Mouse (Mus musculus) forebrain, embryonic 12.5 days (tissue): ENCODE measurements around the gene Ccdc88c. TPM values are rescaled to one million over a fixed set of nuclear protein-coding genes. Genes with fewer than 3 reads are reported as not detected.

ENCODE experiments used
- ATAC-seq: fragments of 200-750 bp; cut with Nextera tagmentation; 2 replicates; pipeline ENCODE4 v1.8.0; 2017; ENCODE audit warnings: moderate TSS enrichment; ENCODE audit not compliant: low FRiP score
- H3K27ac ChIP-seq: fragments of 300-500 bp; sonication (generic); 2 replicates; pipeline ENCODE4 v1.5.1; 2016; ENCODE audit warnings: mild to moderate bottlenecking
- H3K27me3 ChIP-seq: fragments of 300-500 bp; sonication (generic); 2 replicates; pipeline ENCODE4 v1.6.1; 2016; ENCODE audit warnings: mild to moderate bottlenecking
- H3K36me3 ChIP-seq: fragments of 300-500 bp; sonication (generic); replicated peaks from 2 replicates; pipeline ENCODE4 v1.6.1; 2016; ENCODE audit warnings: mild to moderate bottlenecking
- H3K4me1 ChIP-seq: fragments of 300-500 bp; sonication (generic); 2 replicates; pipeline ENCODE4 v1.6.1; 2016
- H3K4me2 ChIP-seq: fragments of 300-500 bp; sonication (generic); 2 replicates; pipeline ENCODE4 v1.6.1; 2016; ENCODE audit warnings: mild to moderate bottlenecking, moderate library complexity
- H3K4me3 ChIP-seq: fragments of 300-500 bp; sonication (generic); replicated peaks from 2 replicates; pipeline ENCODE4 v1.5.1; 2016; ENCODE audit warnings: mild to moderate bottlenecking
- H3K9ac ChIP-seq: fragments of 300-500 bp; sonication (generic); 2 replicates; pipeline ENCODE4 v1.6.1; 2016; ENCODE audit warnings: mild to moderate bottlenecking
- H3K9me3 ChIP-seq: fragments of 300-500 bp; sonication (generic); 2 replicates; pipeline ENCODE4 v1.6.1; 2016
- WGBS: fragments of 180-500 bp; shearing (Covaris S2); methylation state at CpG from one replicate; pipeline ENCODE4 v1.1.7; 2016; 5-methylcytosine and 5-hydroxymethylcytosine counted together
- polyA plus RNA-seq: library from polyadenylated mRNA; unstranded; fragments of >200 nt; fragmentation: Nextera tagmentation; extraction: Ambion mirVana; gene quantifications from 2 replicates; pipeline ENCODE4 v1.2.1, GENCODE M21; 2016

The Ccdc88c gene
- polyA plus RNA-seq, 1 experiment from 2014 or later = 28.8 TPM

- Histone ChIP-seq H3K9me3 (no peaks in the 10 kb centered on the region), H3K4me2 (no peak overlapping the region), H3K4me3 (no peak overlapping the region), H3K27ac (no peak overlapping the region), H3K36me3 (no peaks in the 10 kb centered on the region; the same call in 1 of the 2 replicates), H3K9ac (no peak overlapping the region), H3K27me3 (no peaks in the 10 kb centered on the region), H3K4me1 (peaks cover 67% of the 10 kb centered on the region)
- 82% methylated on average over 7 of the region's 7 CpGs for WGBS
- no peak for ATAC-seq
These were observed 36.4 kb downstream of the Ccdc88c start for GRCm38 (mm10) chr12:100992505-100992904.

DNA sequence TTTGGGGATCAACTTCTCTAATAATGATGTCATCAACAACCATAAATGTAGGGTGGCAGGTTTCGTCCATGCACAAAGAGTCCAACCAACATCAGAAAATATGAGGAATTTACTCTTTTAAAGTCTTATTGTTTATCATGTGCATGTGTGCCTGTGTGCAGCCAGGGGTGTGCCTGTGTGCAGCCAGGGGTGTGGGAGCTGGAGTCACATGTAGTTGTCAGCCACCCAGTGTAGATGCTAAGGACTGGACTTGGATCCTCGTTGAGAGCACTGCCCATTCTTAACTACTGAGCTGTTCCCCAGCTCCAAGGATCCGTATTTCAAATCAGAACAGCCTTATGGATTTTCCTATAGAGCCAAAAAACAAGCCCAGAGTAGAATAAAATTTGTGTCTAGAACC, 37.7 kb downstream of the Ccdc88c start:
- Histone ChIP-seq H3K4me1 (peaks cover 61% of the 10 kb centered on the region), H3K9me3 (no peaks in the 10 kb centered on the region), H3K27ac (peak overlapping the region; percentile 81), H3K9ac (no peak overlapping the region), H3K4me2 (0 out of 2 replicates have a peak overlapping the region, but pooled peaks have one; percentile 10), H3K36me3 (no peaks in the 10 kb centered on the region; the same call in 1 of the 2 replicates), H3K27me3 (no peaks in the 10 kb centered on the region), H3K4me3 (no peak overlapping the region)
- ATAC-seq = no peak
- 72% methylated on average over 3 of the region's 3 CpGs for WGBS

DNA sequence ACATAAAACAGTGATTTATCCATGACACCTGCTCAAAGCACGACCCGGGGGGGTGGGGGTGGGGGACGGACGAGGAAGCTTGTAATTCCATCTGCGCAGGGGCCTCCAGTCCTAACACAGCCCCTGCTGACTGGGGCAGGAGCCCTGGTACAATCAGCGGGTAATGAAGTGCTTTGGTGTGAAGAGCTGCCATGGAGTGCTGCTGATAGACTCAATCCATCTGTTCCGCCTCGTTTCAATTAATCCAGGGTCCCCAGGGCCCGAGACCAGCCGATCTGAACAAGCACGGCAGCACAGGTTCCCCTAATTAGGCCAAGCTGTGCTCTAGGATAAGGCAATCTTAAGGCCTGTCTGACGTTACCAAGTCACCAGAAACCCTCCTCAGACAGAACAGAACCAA, 38.6 kb downstream of the Ccdc88c start:
- H3K4me2 ChIP-seq = peak overlapping the region; percentile 10; the same call in 1 of the 2 replicates
- peak; percentile 85 for ATAC-seq
- no peaks in the 10 kb centered on the region for H3K9me3 ChIP-seq
- H3K4me1 ChIP-seq = peaks cover 53% of the 10 kb centered on the region
- 10% methylated on average over 12 of the region's 12 CpGs for WGBS
- H3K27ac ChIP-seq = peak overlapping the region; percentile 81
- no peaks in the 10 kb centered on the region; the same call in 1 of the 2 replicates for H3K36me3 ChIP-seq
- H3K9ac ChIP-seq = no peak overlapping the region
- H3K27me3 ChIP-seq = no peaks in the 10 kb centered on the region
- no peak overlapping the region for H3K4me3 ChIP-seq

DNA sequence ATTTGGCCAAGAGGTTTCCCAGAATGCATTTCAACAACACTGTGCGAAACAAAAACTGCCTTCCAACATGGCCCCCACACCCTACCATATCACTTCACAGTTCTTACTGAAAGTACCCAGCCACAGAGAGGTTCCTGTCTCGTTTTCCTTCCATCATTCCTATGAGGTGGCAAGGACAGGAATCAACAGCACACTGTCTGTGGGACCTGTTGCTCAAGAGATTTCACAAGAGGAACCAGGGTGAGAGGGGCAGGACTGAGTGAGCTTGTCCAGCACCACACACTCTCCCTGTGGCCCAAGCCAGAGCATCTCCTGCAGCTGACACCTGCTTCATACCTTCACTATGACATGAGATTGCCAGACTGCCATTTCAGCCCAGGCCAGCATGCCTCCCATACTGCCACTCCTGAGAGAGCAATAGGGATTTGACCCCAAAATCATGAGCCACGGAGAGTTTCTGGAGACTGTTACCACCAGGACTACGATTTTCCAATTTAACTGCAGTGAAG, 39.0 kb downstream of the Ccdc88c start:
- peak overlapping the region; percentile 81 for H3K27ac ChIP-seq

GRCm38 (mm10) chr12:100988324-100989130, 40.3 kb downstream of the Ccdc88c start:
- Histone ChIP-seq H3K4me2 (no peak overlapping the region), H3K27ac (peak overlapping the region; percentile 69), H3K9ac (no peak overlapping the region), H3K4me3 (no peak overlapping the region), H3K9me3 (no peaks in the 10 kb centered on the region), H3K27me3 (no peaks in the 10 kb centered on the region), H3K4me1 (peaks cover 57% of the 10 kb centered on the region), H3K36me3 (no peaks in the 10 kb centered on the region; the same call in 1 of the 2 replicates)
- 62% methylated on average over 15 of the region's 15 CpGs for whole genome bisulfite sequencing
- ATAC-seq = no peak

More for the DNA sequence above, 39.0 kb downstream of the Ccdc88c start:
- Histone ChIP-seq H3K36me3 (no peaks in the 10 kb centered on the region; the same call in 1 of the 2 replicates), H3K27me3 (no peaks in the 10 kb centered on the region), H3K9ac (no peak overlapping the region), H3K4me2 (peak overlapping the region; percentile 10; the same call in 1 of the 2 replicates), H3K9me3 (no peaks in the 10 kb centered on the region), H3K4me1 (peaks cover 53% of the 10 kb centered on the region), H3K4me3 (no peak overlapping the region)
- WGBS = 53% methylated on average over 4 of the region's 4 CpGs
- ATAC-seq = no peak; the same call in 1 of the 2 replicates

DNA sequence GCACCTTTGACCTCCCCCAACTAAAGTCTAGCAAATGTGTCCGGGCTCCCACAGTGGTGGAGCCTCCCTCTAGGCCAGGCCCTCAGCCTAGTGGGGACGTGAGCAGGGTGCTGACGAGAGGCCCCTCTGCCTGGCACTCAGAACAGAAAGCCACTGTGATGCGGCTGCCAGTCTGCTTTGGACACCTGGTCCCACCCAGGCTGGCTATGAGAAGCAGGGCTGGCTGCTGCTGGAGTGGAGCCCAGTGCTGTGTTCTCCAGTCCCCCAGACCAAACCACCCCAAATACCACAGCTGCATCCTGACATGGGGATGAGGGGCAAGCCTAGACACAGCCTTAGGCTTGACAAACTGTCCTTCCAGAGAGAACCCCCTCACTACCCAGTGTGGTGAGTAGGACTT, 42.4 kb downstream of the Ccdc88c start:
- 0 out of 2 replicates have a peak, but pooled peaks have one; percentile 1 for ATAC-seq
- peak overlapping the region; percentile 26; the same call in 1 of the 2 replicates for H3K27ac ChIP-seq

GRCm38 (mm10) chr12:100985793-100986157, 43.1 kb downstream of the Ccdc88c start:
- H3K27me3 ChIP-seq = no peaks in the 10 kb centered on the region
- H3K27ac ChIP-seq = no peak overlapping the region
- no peak for ATAC-seq
- no peaks in the 10 kb centered on the region for H3K9me3 ChIP-seq
- WGBS = 93% methylated on average over 2 of the region's 2 CpGs
- H3K4me3 ChIP-seq = no peak overlapping the region
- no peak overlapping the region for H3K9ac ChIP-seq
- peaks cover 7% of the 10 kb centered on the region; the same call in 1 of the 2 replicates for H3K36me3 ChIP-seq
- H3K4me1 ChIP-seq = peaks cover 60% of the 10 kb centered on the region
- H3K4me2 ChIP-seq = no peak overlapping the region

More for the DNA sequence above, 42.4 kb downstream of the Ccdc88c start:
- 80% methylated on average over 4 of the region's 4 CpGs for WGBS
- no peaks in the 10 kb centered on the region for H3K9me3 ChIP-seq
- H3K4me3 ChIP-seq = no peak overlapping the region
- H3K4me1 ChIP-seq = peaks cover 60% of the 10 kb centered on the region
- no peaks in the 10 kb centered on the region for H3K27me3 ChIP-seq
- no peak overlapping the region for H3K4me2 ChIP-seq
- H3K36me3 ChIP-seq = peaks cover 7% of the 10 kb centered on the region; the same call in 1 of the 2 replicates
- no peak overlapping the region for H3K9ac ChIP-seq

GRCm38 (mm10) chr12:100985050-100985792, 43.6 kb downstream of the Ccdc88c start:
- H3K9ac ChIP-seq = no peak overlapping the region
- 0 out of 2 replicates have a peak overlapping the region, but pooled peaks have one; percentile 6 for H3K27ac ChIP-seq
- no peaks in the 10 kb centered on the region for H3K27me3 ChIP-seq
- H3K4me2 ChIP-seq = no peak overlapping the region
- H3K36me3 ChIP-seq = peaks cover 7% of the 10 kb centered on the region; the same call in 1 of the 2 replicates
- no peaks in the 10 kb centered on the region for H3K9me3 ChIP-seq
- no peak for ATAC-seq
- no peak overlapping the region for H3K4me3 ChIP-seq
- 87% methylated on average over 10 of the region's 10 CpGs for WGBS
- H3K4me1 ChIP-seq = peaks cover 58% of the 10 kb centered on the region

DNA sequence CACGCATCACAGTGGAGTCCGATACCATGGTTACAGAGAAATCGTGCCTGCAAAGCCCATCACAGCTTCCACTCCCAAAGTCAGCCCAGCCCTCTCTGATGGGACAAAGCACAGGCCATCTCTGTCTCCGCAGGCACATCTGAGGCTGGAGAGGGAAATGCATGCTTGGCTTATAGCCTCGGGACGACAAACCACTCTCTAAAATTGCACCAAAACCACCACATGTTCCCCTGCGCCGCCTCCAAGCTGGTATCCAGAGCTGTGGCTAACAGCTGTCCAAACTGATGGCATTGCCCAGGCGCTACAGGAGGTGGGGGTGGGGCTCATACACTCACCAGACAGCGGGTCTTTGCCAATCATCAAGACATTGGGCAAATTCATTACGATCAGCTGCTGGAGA, 45.3 kb downstream of the Ccdc88c start:
- Histone ChIP-seq H3K27ac (0 out of 2 replicates have a peak overlapping the region, but pooled peaks have one; percentile 20), H3K4me2 (no peak overlapping the region), H3K36me3 (peaks cover 7% of the 10 kb centered on the region; the same call in 1 of the 2 replicates), H3K4me1 (peaks cover 45% of the 10 kb centered on the region), H3K9me3 (no peaks in the 10 kb centered on the region), H3K4me3 (no peak overlapping the region), H3K27me3 (no peaks in the 10 kb centered on the region), H3K9ac (no peak overlapping the region)
- WGBS = 84% methylated on average over 11 of the region's 11 CpGs
- ATAC-seq = no peak

DNA sequence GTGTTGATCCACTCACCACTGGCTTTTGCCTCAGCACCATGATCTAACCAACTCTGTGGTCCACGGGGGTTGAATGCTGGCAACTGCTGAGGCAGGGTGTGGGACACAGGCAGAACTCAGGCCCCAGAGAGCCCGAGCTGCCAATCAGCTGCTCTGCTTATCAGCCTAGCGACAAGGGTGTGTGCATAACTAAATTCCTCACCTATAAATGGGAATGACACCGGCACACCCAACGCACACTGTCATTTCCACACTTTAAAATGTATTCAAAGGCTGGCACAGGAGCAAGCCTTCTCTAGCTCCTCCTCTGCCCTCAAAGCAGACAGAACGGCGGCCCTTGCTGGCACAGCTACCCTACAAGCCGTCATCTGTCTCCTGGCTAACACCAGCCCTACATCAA, 46.6 kb downstream of the Ccdc88c start:
- WGBS = 80% methylated on average over 8 of the region's 8 CpGs
- no peak for ATAC-seq
- no peaks in the 10 kb centered on the region for H3K27me3 ChIP-seq
- peaks cover 39% of the 10 kb centered on the region for H3K4me1 ChIP-seq
- no peak overlapping the region for H3K4me3 ChIP-seq
- peak overlapping the region; percentile 36; the same call in 1 of the 2 replicates for H3K27ac ChIP-seq
- H3K9me3 ChIP-seq = no peaks in the 10 kb centered on the region
- H3K36me3 ChIP-seq = peaks cover 10% of the 10 kb centered on the region; the same call in 1 of the 2 replicates
- no peak overlapping the region for H3K9ac ChIP-seq
- no peak overlapping the region for H3K4me2 ChIP-seq

GRCm38 (mm10) chr12:100980551-100981008, 48.3 kb downstream of the Ccdc88c start:
- peaks cover 17% of the 10 kb centered on the region for H3K36me3 ChIP-seq
- WGBS = 76% methylated on average over 9 of the region's 9 CpGs

GRCm38 (mm10) chr12:100979616-100980015, 49.2 kb downstream of the Ccdc88c start:
- ATAC-seq = no peak
- H3K27ac ChIP-seq = 0 out of 2 replicates have a peak overlapping the region, but pooled peaks have one; percentile 3
- H3K4me3 ChIP-seq = no peak overlapping the region
- 91% methylated on average over 5 of the region's 5 CpGs for WGBS
- peaks cover 17% of the 10 kb centered on the region for H3K36me3 ChIP-seq
- no peak overlapping the region for H3K4me2 ChIP-seq
- H3K27me3 ChIP-seq = no peaks in the 10 kb centered on the region
- peaks cover 25% of the 10 kb centered on the region for H3K4me1 ChIP-seq
- no peaks in the 10 kb centered on the region for H3K9me3 ChIP-seq
- H3K9ac ChIP-seq = no peak overlapping the region

More at GRCm38 (mm10) chr12:100980551-100981008, 48.3 kb downstream of the Ccdc88c start:
- Histone ChIP-seq H3K4me2 (no peak overlapping the region), H3K4me1 (peaks cover 31% of the 10 kb centered on the region), H3K27me3 (no peaks in the 10 kb centered on the region), H3K4me3 (no peak overlapping the region), H3K9me3 (no peaks in the 10 kb centered on the region), H3K9ac (no peak overlapping the region), H3K27ac (peak overlapping the region; percentile 54)
- ATAC-seq = no peak
